Mouse (Mus musculus): Measurements from ENCODE around the gene Tcp11. TPM values are rescaled to one million over a fixed set of nuclear protein-coding genes. Genes with fewer than 3 reads are reported as not detected.
A peak's percentile ranks its signal among the peaks of the same experiment; 100 is the strongest.

The Tcp11 gene
- polyA plus RNA-seq, 1 experiment from 2014 or later = 0.67 TPM

DNA sequence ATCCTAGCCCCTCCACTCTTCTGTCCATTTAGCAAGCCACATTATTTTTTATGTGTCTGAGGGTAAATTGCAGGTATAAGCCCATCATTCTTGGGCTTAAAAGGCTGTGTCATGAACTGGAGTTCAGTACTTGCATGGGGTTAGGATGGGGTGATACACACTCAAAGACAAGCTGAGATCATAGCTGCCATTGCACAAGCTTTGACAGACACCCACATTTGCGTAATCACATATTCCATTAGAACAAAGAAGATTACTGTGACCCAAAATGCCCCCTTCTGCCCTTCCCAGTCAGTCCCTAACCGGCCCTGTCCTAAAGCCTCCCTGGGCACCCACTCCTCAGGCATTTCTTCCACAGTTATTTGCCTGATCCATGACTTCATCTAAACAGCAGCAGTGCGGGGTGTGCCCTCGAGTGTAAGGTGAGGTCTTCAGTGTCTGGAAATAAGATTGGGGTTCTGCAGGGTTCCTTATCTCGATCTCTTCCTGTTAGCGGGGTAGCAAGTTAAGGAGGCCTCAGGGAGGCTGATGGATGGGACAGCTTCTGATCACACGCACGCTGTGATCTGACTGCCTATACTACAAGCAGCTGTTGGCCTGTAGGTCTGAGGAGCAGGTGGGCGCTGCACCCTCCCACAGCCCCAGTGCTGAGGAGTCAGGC lies 49.0 kb downstream of the Tcp11 start:
- Histone ChIP-seq H3K4me3 (no peak overlapping the region), H3K4me1 (peaks cover 78% of the 10 kb centered on the region), H3K27me3 (ENCODE audit: insufficient read depth, poor library complexity, severe bottlenecking) (no peaks in the 10 kb centered on the region), H3K36me3 (no peaks in the 10 kb centered on the region), H3K9me3 (no peaks in the 10 kb centered on the region), H3K27ac (peak overlapping the region; percentile 72; the same call in 1 of the 2 replicates)
- WGBS = 49% methylated on average over 9 of the region's 9 CpGs
- DNase-seq (ENCODE audit: low spot score) = no peak

DNA sequence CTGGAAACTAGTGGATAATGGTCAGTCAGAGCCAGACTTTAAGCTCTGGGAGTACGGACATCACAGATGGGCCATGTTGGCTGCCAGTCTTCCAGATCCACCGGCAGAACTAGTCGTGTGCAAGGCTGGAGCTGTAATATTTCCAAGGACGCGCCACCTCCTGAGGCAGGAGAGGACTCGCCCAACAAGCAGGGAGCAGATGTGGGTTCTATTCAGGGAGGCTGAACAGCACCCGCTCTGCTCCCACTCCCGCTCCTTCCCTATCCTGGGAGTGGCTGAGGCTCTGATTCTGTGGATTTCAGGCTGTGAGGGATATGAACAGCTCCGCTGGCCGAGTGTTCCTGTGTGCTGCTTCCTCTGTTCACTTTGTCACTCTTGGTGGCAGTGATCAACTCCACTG lies 50.0 kb downstream of the Tcp11 start:
- H3K4me1 ChIP-seq = peaks cover 80% of the 10 kb centered on the region
- 84% methylated on average over 10 of the region's 10 CpGs for WGBS
- 0 out of 2 replicates have a peak overlapping the region, but pooled peaks have one; percentile 60 for H3K27ac ChIP-seq
- H3K4me3 ChIP-seq = no peak overlapping the region
- DNase-seq (ENCODE audit: low spot score) = no peak
- H3K27me3 ChIP-seq (ENCODE audit: insufficient read depth, poor library complexity, severe bottlenecking) = no peaks in the 10 kb centered on the region
- no peaks in the 10 kb centered on the region for H3K36me3 ChIP-seq
- H3K9me3 ChIP-seq = no peaks in the 10 kb centered on the region

DNA sequence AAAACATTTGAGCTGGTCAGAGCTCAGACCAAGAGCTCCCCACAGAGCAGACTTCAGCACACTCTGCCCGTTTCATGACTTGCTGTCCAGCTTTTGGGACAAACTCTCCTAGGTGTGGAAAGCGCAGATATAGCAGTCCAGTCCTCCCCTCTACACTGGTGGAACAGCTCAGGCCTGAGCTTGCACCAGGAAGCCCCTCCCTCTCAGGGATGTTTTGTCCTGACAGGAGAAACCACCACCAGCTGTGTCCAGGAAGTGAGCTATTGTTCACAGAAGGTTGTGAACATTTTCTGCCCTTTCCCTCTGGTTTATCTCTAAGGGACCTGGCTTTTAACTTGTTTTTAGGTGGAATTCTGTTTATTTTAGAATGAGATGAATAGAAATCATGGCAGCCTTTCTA lies 51.1 kb downstream of the Tcp11 start:
- no peak for DNase-seq (ENCODE audit: low spot score)
- Histone ChIP-seq H3K4me1 (peaks cover 79% of the 10 kb centered on the region), H3K9me3 (no peaks in the 10 kb centered on the region), H3K4me3 (no peak overlapping the region), H3K36me3 (no peaks in the 10 kb centered on the region), H3K27ac (peak overlapping the region; percentile 60; the same call in 1 of the 2 replicates), H3K27me3 (ENCODE audit: insufficient read depth, poor library complexity, severe bottlenecking) (no peaks in the 10 kb centered on the region)
- 52% methylated on average over 2 of the region's 2 CpGs for WGBS

DNA sequence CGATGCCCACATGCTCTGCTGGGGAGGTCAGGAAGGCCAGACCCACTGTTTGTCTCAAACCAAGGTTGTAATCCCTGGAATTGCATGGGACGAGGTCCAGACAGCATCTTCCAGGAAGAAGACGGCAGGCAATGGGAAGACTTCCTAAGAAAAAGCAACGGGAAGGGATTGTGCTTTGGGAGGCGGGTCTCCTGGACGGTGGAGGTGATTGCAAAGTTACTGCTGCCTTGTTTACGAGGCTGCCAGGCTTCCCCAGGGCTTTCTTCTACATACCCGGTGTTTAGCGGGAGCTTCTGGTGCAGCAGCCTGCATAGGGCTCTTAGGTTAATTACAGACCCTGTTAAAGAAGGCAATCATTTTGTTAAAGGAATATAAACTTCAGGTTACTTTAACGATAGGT lies 52.2 kb downstream of the Tcp11 start:
- Histone ChIP-seq H3K4me3 (no peak overlapping the region), H3K4me1 (peaks cover 77% of the 10 kb centered on the region), H3K9me3 (no peaks in the 10 kb centered on the region), H3K36me3 (no peaks in the 10 kb centered on the region), H3K27me3 (ENCODE audit: insufficient read depth, poor library complexity, severe bottlenecking) (no peaks in the 10 kb centered on the region), H3K27ac (no peak overlapping the region)
- 80% methylated on average over 10 of the region's 10 CpGs for WGBS
- DNase-seq (ENCODE audit: low spot score) = no peak

DNA sequence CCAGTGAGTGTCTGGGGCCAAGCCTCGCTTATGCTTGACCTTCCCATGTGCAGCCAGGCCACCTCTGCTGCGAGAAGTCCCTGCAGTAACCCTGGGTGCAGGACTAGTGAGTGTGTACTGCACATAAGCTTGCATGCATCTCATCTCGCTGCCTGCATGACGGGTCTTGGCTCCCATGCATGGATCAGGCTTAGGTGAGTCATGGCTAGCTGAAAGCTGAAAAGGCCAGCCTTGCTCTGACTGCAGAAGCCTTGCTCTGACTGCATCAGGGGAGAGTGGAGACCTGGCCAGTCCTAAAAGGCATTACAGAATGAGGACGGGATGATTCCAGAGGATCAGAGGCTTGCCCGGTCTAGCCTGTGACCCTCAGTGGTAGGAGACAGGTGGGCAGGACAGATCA lies 53.2 kb downstream of the Tcp11 start:
- WGBS = 89% methylated on average over 6 of the region's 6 CpGs
- H3K27ac ChIP-seq = peak overlapping the region; percentile 18; the same call in 1 of the 2 replicates
- no peaks in the 10 kb centered on the region for H3K9me3 ChIP-seq
- no peak for DNase-seq (ENCODE audit: low spot score)
- H3K36me3 ChIP-seq = no peaks in the 10 kb centered on the region
- H3K4me1 ChIP-seq = peaks cover 77% of the 10 kb centered on the region
- H3K4me3 ChIP-seq = no peak overlapping the region
- no peaks in the 10 kb centered on the region for H3K27me3 ChIP-seq (ENCODE audit: insufficient read depth, poor library complexity, severe bottlenecking)

DNA sequence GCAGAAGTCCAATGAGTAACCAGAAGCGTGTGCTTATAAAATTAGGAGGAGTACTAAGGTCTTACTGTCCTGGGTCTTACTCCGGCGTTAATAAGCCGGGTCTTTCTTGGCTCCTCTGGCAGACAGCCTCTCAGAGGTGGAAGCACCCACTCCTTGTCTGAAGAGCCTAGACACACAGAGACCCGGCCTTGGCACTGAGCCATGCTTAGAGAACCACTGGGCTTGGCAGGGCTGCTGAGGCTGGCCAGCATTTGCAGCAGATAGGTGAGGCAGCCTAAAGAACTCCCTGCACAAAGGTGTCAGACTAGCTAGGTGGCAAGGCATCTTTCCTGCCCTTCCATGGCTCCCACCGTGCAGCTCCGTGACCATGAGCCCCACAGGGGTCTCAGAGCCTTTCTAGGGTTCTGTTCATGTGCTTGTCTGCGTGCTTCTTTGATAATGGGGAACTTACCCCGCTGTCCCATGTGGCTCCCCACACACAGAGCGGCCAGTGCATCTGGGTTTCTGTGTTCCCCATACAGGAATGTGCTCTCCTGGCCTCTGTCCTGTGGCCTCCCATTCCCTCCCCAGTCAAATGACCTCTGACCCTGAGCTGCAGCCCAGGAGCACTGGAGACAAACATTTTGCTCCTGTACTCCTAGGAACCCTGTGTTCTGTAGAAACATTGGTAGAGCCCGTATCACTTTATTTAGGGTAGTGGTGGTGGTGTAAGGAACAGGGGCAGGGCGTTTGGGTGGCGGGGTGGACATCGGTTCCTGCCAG lies 54.1 kb downstream of the Tcp11 start:
- Histone ChIP-seq H3K4me3 (no peak overlapping the region), H3K4me1 (peaks cover 75% of the 10 kb centered on the region), H3K36me3 (no peaks in the 10 kb centered on the region), H3K27me3 (ENCODE audit: insufficient read depth, poor library complexity, severe bottlenecking) (no peaks in the 10 kb centered on the region), H3K9me3 (no peaks in the 10 kb centered on the region), H3K27ac (peak overlapping the region; percentile 7; the same call in 1 of the 2 replicates)
- DNase-seq (ENCODE audit: low spot score) = no peak
- 82% methylated on average over 14 of the region's 14 CpGs for WGBS

DNA sequence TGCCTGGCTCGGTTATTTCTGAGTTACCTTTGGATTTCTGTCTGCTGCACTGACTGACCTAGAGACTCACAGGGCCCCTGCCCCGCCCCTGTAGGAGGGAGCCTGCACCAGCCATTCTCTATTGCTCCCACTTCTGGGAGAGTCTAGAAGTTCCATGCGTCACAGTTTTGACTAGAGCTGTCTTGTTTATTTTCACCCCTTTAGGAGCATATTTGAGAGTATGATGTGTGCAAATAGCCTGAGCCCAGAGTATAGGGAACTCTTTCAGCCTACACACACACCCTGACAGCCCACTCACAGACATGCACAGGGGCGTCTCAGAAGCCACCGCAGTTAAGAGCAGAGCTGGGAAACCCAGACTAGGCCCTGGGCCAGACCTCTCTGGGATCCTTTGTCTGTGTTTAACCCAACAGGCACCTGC lies 54.9 kb downstream of the Tcp11 start:
- no peak for DNase-seq (ENCODE audit: low spot score)
- Histone ChIP-seq H3K27me3 (ENCODE audit: insufficient read depth, poor library complexity, severe bottlenecking) (no peaks in the 10 kb centered on the region), H3K36me3 (no peaks in the 10 kb centered on the region), H3K9me3 (no peaks in the 10 kb centered on the region), H3K4me1 (peaks cover 76% of the 10 kb centered on the region), H3K27ac (peak overlapping the region; percentile 32), H3K4me3 (no peak overlapping the region)
- 70% methylated on average over 5 of the region's 5 CpGs for WGBS

DNA sequence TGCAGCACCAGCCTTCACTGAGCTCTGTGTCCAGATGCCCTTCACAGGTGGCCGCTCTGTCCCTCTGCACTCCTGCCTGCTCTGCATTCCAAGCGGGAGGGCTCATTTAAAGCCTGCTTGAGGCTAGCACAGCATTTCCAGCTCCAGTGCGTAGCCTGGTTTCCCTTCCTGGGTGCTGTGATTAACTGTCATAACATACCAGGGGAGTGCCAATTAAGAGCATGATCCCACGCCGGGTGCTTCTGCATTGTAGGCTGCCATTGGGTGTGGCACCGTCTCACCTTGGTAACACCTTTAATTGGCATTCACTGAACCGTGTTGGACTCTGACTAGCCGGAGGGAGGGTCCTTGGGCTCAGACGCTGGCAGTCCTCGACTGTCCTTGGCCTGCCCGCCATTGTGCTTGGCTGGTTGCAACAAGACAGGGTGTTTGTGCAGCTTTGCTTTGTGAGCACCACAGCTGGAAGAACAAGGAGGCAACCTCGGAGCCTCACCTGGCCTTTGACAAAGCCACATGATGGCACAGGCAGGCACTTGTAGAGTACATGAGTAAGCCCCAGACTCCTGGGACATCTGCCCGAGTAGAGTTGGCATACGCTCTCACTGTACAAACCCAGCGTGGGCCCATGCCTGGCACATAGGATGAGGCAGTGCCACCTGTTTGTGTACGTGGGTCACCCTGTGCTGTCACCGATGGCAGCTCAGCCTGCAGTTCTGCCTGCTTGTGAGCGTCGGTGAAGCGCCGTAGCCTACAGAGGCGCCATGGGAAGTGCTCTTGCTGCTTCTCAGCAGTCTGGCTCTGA lies 57.4 kb downstream of the Tcp11 start:
- Histone ChIP-seq H3K4me3 (no peak overlapping the region), H3K9me3 (no peaks in the 10 kb centered on the region), H3K36me3 (no peaks in the 10 kb centered on the region), H3K4me1 (peaks cover 84% of the 10 kb centered on the region), H3K27me3 (ENCODE audit: insufficient read depth, poor library complexity, severe bottlenecking) (no peaks in the 10 kb centered on the region), H3K27ac (peak overlapping the region; percentile 4; the same call in 1 of the 2 replicates)
- 84% methylated on average over 22 of the region's 22 CpGs for WGBS
- DNase-seq (ENCODE audit: low spot score) = no peak

DNA sequence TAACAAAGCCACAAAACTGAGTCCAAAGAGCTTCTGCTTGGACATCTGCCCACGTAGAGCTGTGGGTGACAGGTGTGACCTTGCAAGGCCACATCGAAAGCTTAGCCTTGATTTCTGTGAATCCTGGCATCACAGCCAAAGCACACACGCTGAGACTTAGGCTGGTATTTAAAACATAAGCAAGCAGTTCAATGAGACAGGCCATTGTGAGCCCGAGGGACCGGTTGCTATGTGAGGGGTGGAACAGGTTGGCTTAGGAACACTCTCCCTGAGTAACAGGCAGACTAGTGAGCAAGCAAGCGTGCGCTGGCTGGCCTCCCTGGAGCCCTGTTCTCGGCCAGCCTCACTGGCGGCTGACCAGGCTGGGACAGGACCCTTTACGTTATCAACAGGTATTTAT lies 58.5 kb downstream of the Tcp11 start:
- H3K9me3 ChIP-seq = no peaks in the 10 kb centered on the region
- 65% methylated on average over 10 of the region's 10 CpGs for WGBS
- no peaks in the 10 kb centered on the region for H3K27me3 ChIP-seq (ENCODE audit: insufficient read depth, poor library complexity, severe bottlenecking)
- no peak overlapping the region for H3K4me3 ChIP-seq
- H3K27ac ChIP-seq = peak overlapping the region; percentile 57; the same call in 1 of the 2 replicates
- DNase-seq (ENCODE audit: low spot score) = no peak
- no peaks in the 10 kb centered on the region for H3K36me3 ChIP-seq
- peaks cover 90% of the 10 kb centered on the region for H3K4me1 ChIP-seq

DNA sequence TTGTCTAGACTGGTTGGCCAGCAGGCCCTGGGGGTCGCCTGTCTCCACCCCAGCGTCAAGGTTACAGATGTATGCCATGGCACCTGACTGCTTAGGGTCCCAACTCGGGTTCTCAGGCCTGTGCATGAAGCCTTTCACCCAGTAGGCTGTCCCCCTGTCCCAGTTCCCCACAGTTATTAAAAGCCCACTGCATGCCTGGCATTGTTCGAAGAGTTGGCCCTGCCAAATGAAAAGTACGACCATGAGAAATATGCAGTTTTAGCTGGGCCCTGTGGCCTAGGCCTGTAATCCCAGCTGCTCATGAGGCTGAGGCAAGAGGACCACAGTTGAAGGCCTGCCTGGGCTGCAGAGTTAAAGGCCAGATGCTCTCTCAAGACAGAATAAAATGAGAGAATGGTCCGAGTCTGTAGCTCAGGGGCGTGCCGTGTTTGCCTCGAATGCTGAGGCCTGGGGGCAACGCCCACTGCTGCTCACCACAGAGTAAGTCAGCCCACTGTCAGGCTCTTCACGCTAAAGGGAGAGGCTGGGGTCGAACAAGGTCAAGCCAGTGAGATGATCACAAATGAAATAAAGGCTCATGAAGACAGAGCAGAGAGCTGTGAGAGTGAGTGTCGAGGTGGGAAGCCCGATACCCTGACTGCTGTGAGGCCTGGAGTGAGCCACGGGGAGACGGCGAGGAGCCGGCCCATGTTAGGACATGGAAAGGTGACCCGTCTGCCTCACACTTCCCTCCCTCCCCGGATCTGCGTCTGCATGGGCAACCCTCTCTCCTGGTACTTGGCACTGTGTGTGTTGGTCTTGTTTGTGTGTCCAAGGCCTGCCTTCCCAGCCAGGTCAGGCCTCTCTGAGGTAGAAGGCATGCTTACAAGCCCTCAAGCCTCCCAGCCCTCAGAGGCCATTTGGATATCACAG lies 60.4 kb downstream of the Tcp11 start:
- H3K36me3 ChIP-seq = no peaks in the 10 kb centered on the region
- peaks cover 90% of the 10 kb centered on the region for H3K4me1 ChIP-seq
- no peak for DNase-seq (ENCODE audit: low spot score)
- H3K9me3 ChIP-seq = no peaks in the 10 kb centered on the region
- no peak overlapping the region for H3K4me3 ChIP-seq
- no peaks in the 10 kb centered on the region for H3K27me3 ChIP-seq (ENCODE audit: insufficient read depth, poor library complexity, severe bottlenecking)
- 65% methylated on average over 21 of the region's 21 CpGs for WGBS
- H3K27ac ChIP-seq = peak overlapping the region; percentile 68

DNA sequence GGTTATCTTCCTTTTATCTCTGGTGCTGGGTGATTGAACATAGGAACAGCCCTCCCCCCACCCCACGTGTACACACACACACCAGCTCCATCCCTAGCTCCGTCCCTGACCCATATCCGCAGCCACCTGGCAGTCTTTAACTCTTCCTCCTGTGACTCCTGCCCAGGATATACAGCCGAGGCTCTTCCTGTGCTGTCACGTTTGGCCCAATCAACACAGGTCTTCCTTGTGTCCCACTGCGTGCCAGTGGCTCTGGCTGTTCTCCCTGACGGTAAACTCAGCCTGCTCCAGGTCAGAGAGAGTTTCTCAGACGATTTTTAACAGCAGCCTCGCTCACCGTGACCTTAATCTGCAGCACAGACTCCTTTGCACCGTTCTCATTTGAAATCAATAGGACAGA lies 61.7 kb downstream of the Tcp11 start:
- H3K4me1 ChIP-seq = peaks cover 89% of the 10 kb centered on the region
- 62% methylated on average over 11 of the region's 11 CpGs for WGBS
- DNase-seq (ENCODE audit: low spot score) = no peak
- H3K27ac ChIP-seq = peak overlapping the region; percentile 69; the same call in 1 of the 2 replicates
- H3K36me3 ChIP-seq = no peaks in the 10 kb centered on the region
- no peaks in the 10 kb centered on the region for H3K27me3 ChIP-seq (ENCODE audit: insufficient read depth, poor library complexity, severe bottlenecking)
- H3K9me3 ChIP-seq = no peaks in the 10 kb centered on the region
- H3K4me3 ChIP-seq = no peak overlapping the region

DNA sequence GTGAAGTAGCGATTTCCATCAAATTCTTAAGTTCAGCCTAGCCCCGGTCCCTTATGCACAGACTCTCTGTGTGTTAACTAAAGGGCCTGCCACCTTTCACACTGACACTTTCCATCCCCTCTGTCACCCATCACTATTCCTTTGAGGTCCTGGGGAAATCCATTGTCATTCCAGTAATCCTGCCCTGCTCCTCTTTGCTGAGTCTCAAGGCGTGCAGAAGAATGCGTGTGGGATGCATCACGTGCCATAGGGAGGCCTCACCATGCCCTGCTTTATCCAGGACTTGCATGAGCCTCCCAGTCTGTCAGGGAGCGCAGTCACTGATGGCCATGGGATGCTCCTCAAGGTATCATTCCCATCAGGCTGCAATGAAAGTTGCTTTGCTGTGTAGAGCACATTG lies 62.1 kb downstream of the Tcp11 start:
- Histone ChIP-seq H3K27me3 (ENCODE audit: insufficient read depth, poor library complexity, severe bottlenecking) (no peaks in the 10 kb centered on the region), H3K9me3 (no peaks in the 10 kb centered on the region), H3K27ac (peak overlapping the region; percentile 69; the same call in 1 of the 2 replicates), H3K4me3 (no peak overlapping the region), H3K4me1 (peaks cover 92% of the 10 kb centered on the region), H3K36me3 (no peaks in the 10 kb centered on the region)
- DNase-seq (ENCODE audit: low spot score) = no peak
- WGBS = 58% methylated on average over 6 of the region's 6 CpGs
